ENCODE assay signal across 11 mouse cellular contexts in genomic region chr10:58714789-58715148, GRCm38 (mm10). TPM values are rescaled to one million over a fixed set of nuclear protein-coding genes. Genes with fewer than 3 reads are reported as not detected.
DNase-seq lines count a peak whose midpoint lies in the region; ATAC-seq lines count a peak whose summit lies in the region.
"Had no signal": no experiment of that assay in that cellular context is flagged by ENCODE, and none has a peak within 500 bp of the region (broad histone marks: within the 10 kb centered on the region; RNA-seq: fewer than 3 reads in every experiment).

No protein-coding gene starts in this region.

- H3K27ac ChIP-seq in heart, embryonic 12.5 days (ENCODE audit: poor library complexity, severe bottlenecking) = no peak overlapping the region
- H3K27ac ChIP-seq in lung, embryonic 15.5 days = peak overlapping the region; percentile 61
- no peak overlapping the region for H3K27ac ChIP-seq in neural tube, embryonic 15.5 days (replicated peaks)
- H3K27ac ChIP-seq: midbrain, embryonic 12.5 days had no signal

- WGBS in heart, embryonic 12.5 days = 48% methylated on average over 3 of the region's 3 CpGs
- 48% methylated on average over 3 of the region's 3 CpGs for WGBS in lung, embryonic 15.5 days
- WGBS in neural tube, embryonic 15.5 days = 54% methylated on average over 3 of the region's 3 CpGs

- peak overlapping the region; percentile 60 for H3K4me2 ChIP-seq in heart, embryonic 12.5 days
- H3K4me2 ChIP-seq in lung, embryonic 15.5 days = peak overlapping the region; percentile 48
- peak overlapping the region; percentile 48 for H3K4me2 ChIP-seq in neural tube, embryonic 15.5 days

- ATAC-seq in heart, embryonic 12.5 days (ENCODE audit: insufficient number of reproducible peaks, low FRiP score) = no peak
- no peak for ATAC-seq in lung, embryonic 15.5 days (ENCODE audit: borderline replicate concordance, extremely low read depth, low FRiP score, low TSS enrichment)
- ATAC-seq in neural tube, embryonic 15.5 days (ENCODE audit: low FRiP score) = no peak

- H3K36me3 ChIP-seq in heart, embryonic 12.5 days = no peaks in the 10 kb centered on the region
- no peaks in the 10 kb centered on the region for H3K36me3 ChIP-seq in lung, embryonic 15.5 days
- H3K36me3 ChIP-seq in neural tube, embryonic 15.5 days = no peaks in the 10 kb centered on the region
- H3K36me3 ChIP-seq: midbrain, embryonic 12.5 days had no signal

- H3K9me3 ChIP-seq in heart, embryonic 12.5 days (replicated peaks) = no peaks in the 10 kb centered on the region
- H3K9me3 ChIP-seq in lung, embryonic 15.5 days = no peaks in the 10 kb centered on the region
- H3K9me3 ChIP-seq in neural tube, embryonic 15.5 days (replicated peaks) = no peaks in the 10 kb centered on the region
- H3K9me3 ChIP-seq: midbrain, embryonic 12.5 days had no signal

- 0 out of 2 replicates have a peak, but pooled peaks cover 10% of the 10 kb centered on the region for H3K4me1 ChIP-seq in heart, embryonic 12.5 days (replicated peaks)
- peaks cover 7% of the 10 kb centered on the region for H3K4me1 ChIP-seq in lung, embryonic 15.5 days
- peaks cover 14% of the 10 kb centered on the region for H3K4me1 ChIP-seq in neural tube, embryonic 15.5 days
- H3K4me1 ChIP-seq: midbrain, embryonic 12.5 days had no signal

- peak overlapping the region; percentile 35 for H3K4me3 ChIP-seq in heart, embryonic 12.5 days
- peak overlapping the region; percentile 34 for H3K4me3 ChIP-seq in lung, embryonic 15.5 days
- no peak overlapping the region for H3K4me3 ChIP-seq in neural tube, embryonic 15.5 days (replicated peaks)
- H3K4me3 ChIP-seq: midbrain, embryonic 12.5 days had no signal

- no peak overlapping the region for H3K9ac ChIP-seq in heart, embryonic 12.5 days
- H3K9ac ChIP-seq in lung, embryonic 15.5 days = no peak overlapping the region
- no peak overlapping the region for H3K9ac ChIP-seq in neural tube, embryonic 15.5 days (replicated peaks)
- H3K9ac ChIP-seq: midbrain, embryonic 12.5 days had no signal

- no peak for DNase-seq in heart, postnatal 10 days
- DNase-seq in lung, postnatal 14 days = no peak
- DNase-seq in gonadal fat pad, adult 2 months (ENCODE audit: low read depth) = peak; percentile 62
- DNase-seq in c-Kit-positive CD71-positive TER-119-positive erythroid progenitor cells, embryonic 14.5 days (ENCODE audit: low spot score) = no peak
- DNase-seq in testis, postnatal 10 days (ENCODE audit: low spot score) = no peak
- DNase-seq: cerebellum, adult 18-20 months had no signal

- no peaks in the 10 kb centered on the region for H3K27me3 ChIP-seq in heart, embryonic 12.5 days (replicated peaks)
- H3K27me3 ChIP-seq in lung, embryonic 15.5 days = no peaks in the 10 kb centered on the region
- H3K27me3 ChIP-seq in neural tube, embryonic 15.5 days (replicated peaks) = no peaks in the 10 kb centered on the region
- H3K27me3 ChIP-seq: midbrain, embryonic 12.5 days had no signal

- intact Hi-C loops in heart, postnatal 10 days (cut with DNase I) = no loop called here

RNA-seq across cellular contexts. Expression of gene Gm17542, which starts 3.2 kb away (rescaled TPM):
- not detected in 2 replicates for polyA plus RNA-seq in heart, embryonic 12.5 days (2016; fragmentation: Nextera tagmentation; extraction: Ambion mirVana)
- not detected for total RNA-seq in heart, postnatal 10 days (2021)
- not detected in 2 replicates for polyA plus RNA-seq in lung, embryonic 15.5 days (2015; fragmentation: Nextera tagmentation; extraction: Ambion mirVana)
- not detected in 2 replicates for polyA plus RNA-seq in gonadal fat pad, adult 2 months (2012; rRNA removed)
- not detected in 2 replicates for polyA plus RNA-seq in neural tube, embryonic 15.5 days (2015; fragmentation: Nextera tagmentation; extraction: Ambion mirVana)
- total RNA-seq: gastrocnemius, adult 18-20 months had no signal
- polyA plus RNA-seq: midbrain, embryonic 12.5 days had no signal

RNA-seq across cellular contexts. Expression of gene Edar, which starts 39.3 kb away (rescaled TPM):
- not detected in 2 replicates for polyA plus RNA-seq in heart, embryonic 12.5 days (2016; fragmentation: Nextera tagmentation; extraction: Ambion mirVana)
- total RNA-seq in heart, postnatal 10 days (2021) = under 1 TPM; 0.64 to 0.65 TPM
- polyA plus RNA-seq in lung, embryonic 15.5 days (2015; fragmentation: Nextera tagmentation; extraction: Ambion mirVana) = 0.35 and 0.40 TPM in 2 replicates
- 3.3 and 3.4 TPM in 2 replicates for polyA plus RNA-seq in gonadal fat pad, adult 2 months (2012; rRNA removed)
- 0.06 and 0.28 TPM in 2 replicates for polyA plus RNA-seq in neural tube, embryonic 15.5 days (2015; fragmentation: Nextera tagmentation; extraction: Ambion mirVana)
